Mouse (Mus musculus) intestine, postnatal 0 days (tissue): ENCODE data around the gene Tm9sf4. TPM values are rescaled to one million over a fixed set of nuclear protein-coding genes. Genes with fewer than 3 reads are reported as not detected.

Source experiments
- ATAC-seq: fragments of 200-750 bp; cut with Nextera tagmentation; 2 replicates; pipeline ENCODE4 v1.8.0; 2017; ENCODE audit warnings: mild to moderate bottlenecking, moderate TSS enrichment, moderate library complexity
- H3K27ac ChIP-seq: fragments of 300-500 bp; sonication (generic); 2 replicates; pipeline ENCODE4 v1.5.1; 2014; ENCODE audit warnings: mild to moderate bottlenecking, low read depth, low read length, moderate library complexity
- H3K27me3 ChIP-seq: fragments of 300-500 bp; sonication (generic); replicated peaks from 2 replicates; pipeline ENCODE4 v1.6.1; 2014; ENCODE audit warnings: low read length, mixed read lengths; ENCODE audit not compliant: control insufficient read depth, insufficient read depth
- H3K36me3 ChIP-seq: fragments of 300-500 bp; sonication (generic); 2 replicates; pipeline ENCODE4 v1.6.1; 2014; ENCODE audit warnings: mild to moderate bottlenecking, moderate library complexity; ENCODE audit not compliant: control insufficient read depth, insufficient read depth
- H3K4me1 ChIP-seq: fragments of 300-500 bp; sonication (generic); replicated peaks from 2 replicates; pipeline ENCODE4 v1.6.1; 2014; ENCODE audit warnings: antibody characterized with exemption, low read length, mixed read lengths; ENCODE audit not compliant: control insufficient read depth, insufficient read depth
- H3K4me2 ChIP-seq: fragments of 300-500 bp; sonication (generic); replicated peaks from 2 replicates; pipeline ENCODE4 v1.6.1; 2014; ENCODE audit warnings: low read depth, mild to moderate bottlenecking, moderate library complexity
- H3K4me3 ChIP-seq: fragments of 300-500 bp; sonication (generic); 2 replicates; pipeline ENCODE4 v1.5.1; 2014; ENCODE audit warnings: low read depth, low read length
- H3K9ac ChIP-seq: fragments of 300-500 bp; sonication (generic); 2 replicates; pipeline ENCODE4 v1.6.1; 2014; ENCODE audit warnings: mild to moderate bottlenecking, low read depth, low read length
- H3K9me3 ChIP-seq: fragments of 300-500 bp; sonication (generic); 2 replicates; pipeline ENCODE4 v1.6.1; 2016; ENCODE audit warnings: mixed run types; ENCODE audit not compliant: control insufficient read depth
- CTCF ChIP-seq: sonication (generic); IDR thresholded peaks from 2 replicates; pipeline ENCODE4 v1.5.1; 2016; ENCODE audit warnings: low read depth, mild to moderate bottlenecking, control low read depth, antibody characterized with exemption, moderate library complexity
- WGBS: fragments of 180-500 bp; shearing (Covaris S2); extraction: QIAGEN DNeasy Blood & Tissue Kit; methylation state at CpG from one replicate; pipeline ENCODE4 v1.1.7; 2014; 5-methylcytosine and 5-hydroxymethylcytosine counted together
- polyA plus RNA-seq: library from polyadenylated mRNA; unstranded; fragments of >200 nt; fragmentation: Nextera tagmentation; extraction: Ambion mirVana; gene quantifications from 2 replicates; pipeline ENCODE4 v1.2.1, GENCODE M21; 2015

Gene Tm9sf4
- 64.7 and 68.3 TPM in 2 replicates for polyA plus RNA-seq

GRCm38 (mm10) chr2:153160844-153161683, at the start of gene Tm9sf4:
TSS of gene Tm9sf4 (plus strand) at chr2:153161303.
- Histone ChIP-seq H3K9ac (peak within 1 kb of the TSS; percentile 66), H3K4me3 (peak within 1 kb of the TSS; percentile 79), H3K9me3 (no peaks in the 10 kb centered on the region), H3K4me2 (peak within 1 kb of the TSS; percentile 94), H3K4me1 (peaks cover 4% of the 10 kb centered on the region; the same call in 1 of the 2 replicates), H3K27ac (peak within 1 kb of the TSS; percentile 79), H3K36me3 (peaks cover 6% of the 10 kb centered on the region; the same call in 1 of the 2 replicates), H3K27me3 (no peaks in the 10 kb centered on the region)
- no peak for TF ChIP-seq CTCF
- 9% methylated on average over 34 of the region's 34 CpGs for WGBS
- peak; percentile 89 for ATAC-seq

- no peak overlapping the region for H3K4me3 ChIP-seq
- WGBS: 76% methylated on average over 4 of the region's 4 CpGs
- no peak overlapping the region for H3K9ac ChIP-seq
- no peak overlapping the region for H3K4me2 ChIP-seq
- H3K4me1 ChIP-seq: no peaks in the 10 kb centered on the region
- no peaks in the 10 kb centered on the region for H3K9me3 ChIP-seq
- H3K27me3 ChIP-seq: no peaks in the 10 kb centered on the region
- no peaks in the 10 kb centered on the region for H3K36me3 ChIP-seq
- ATAC-seq: no peak
- no peak overlapping the region for H3K27ac ChIP-seq
- no peak for TF ChIP-seq CTCF
These were observed 45.4 kb upstream of the Tm9sf4 start for GRCm38 (mm10) chr2:153115679-153116081.

GRCm38 (mm10) chr2:153117051-153117486, 44.0 kb upstream of the Tm9sf4 start:
- no peak overlapping the region for H3K27ac ChIP-seq
- no peak overlapping the region for H3K4me2 ChIP-seq
- no peak for ATAC-seq
- no peaks in the 10 kb centered on the region for H3K27me3 ChIP-seq
- H3K4me3 ChIP-seq: no peak overlapping the region
- WGBS: 73% methylated on average over 7 of the region's 7 CpGs
- no peaks in the 10 kb centered on the region for H3K4me1 ChIP-seq
- H3K9ac ChIP-seq: no peak overlapping the region
- no peak for TF ChIP-seq CTCF
- no peaks in the 10 kb centered on the region for H3K9me3 ChIP-seq
- no peaks in the 10 kb centered on the region for H3K36me3 ChIP-seq

GRCm38 (mm10) chr2:153119488-153119887, 41.6 kb upstream of the Tm9sf4 start:
- no peaks in the 10 kb centered on the region for H3K36me3 ChIP-seq
- no peak overlapping the region for H3K9ac ChIP-seq
- no peaks in the 10 kb centered on the region for H3K9me3 ChIP-seq
- no peak for TF ChIP-seq CTCF
- H3K4me3 ChIP-seq: no peak overlapping the region
- 84% methylated on average over 6 of the region's 6 CpGs for WGBS
- no peaks in the 10 kb centered on the region for H3K27me3 ChIP-seq
- H3K27ac ChIP-seq: no peak overlapping the region
- ATAC-seq: no peak
- no peak overlapping the region for H3K4me2 ChIP-seq
- no peaks in the 10 kb centered on the region for H3K4me1 ChIP-seq

GRCm38 (mm10) chr2:153120126-153120525, 41.0 kb upstream of the Tm9sf4 start:
- WGBS: 64% methylated on average over 8 of the region's 8 CpGs
- H3K9me3 ChIP-seq: no peaks in the 10 kb centered on the region

GRCm38 (mm10) chr2:153121821-153122615, 39.1 kb upstream of the Tm9sf4 start:
- 72% methylated on average over 8 of the region's 8 CpGs for WGBS
- H3K36me3 ChIP-seq: no peaks in the 10 kb centered on the region
- no peak for ATAC-seq
- no peaks in the 10 kb centered on the region for H3K4me1 ChIP-seq
- no peak overlapping the region for H3K27ac ChIP-seq
- no peaks in the 10 kb centered on the region; the same call in 1 of the 2 replicates for H3K27me3 ChIP-seq
- H3K9me3 ChIP-seq: no peaks in the 10 kb centered on the region
- H3K4me2 ChIP-seq: no peak overlapping the region
- TF ChIP-seq CTCF: no peak
- no peak overlapping the region for H3K9ac ChIP-seq
- no peak overlapping the region for H3K4me3 ChIP-seq

More at GRCm38 (mm10) chr2:153120126-153120525, 41.0 kb upstream of the Tm9sf4 start:
- Histone ChIP-seq H3K9ac (no peak overlapping the region), H3K27me3 (no peaks in the 10 kb centered on the region), H3K4me1 (no peaks in the 10 kb centered on the region), H3K4me3 (no peak overlapping the region), H3K36me3 (no peaks in the 10 kb centered on the region), H3K27ac (no peak overlapping the region), H3K4me2 (no peak overlapping the region)
- no peak for TF ChIP-seq CTCF
- no peak for ATAC-seq
